Mouse (Mus musculus): Measurements from ENCODE around the gene Exosc5. TPM values are rescaled to one million over a fixed set of nuclear protein-coding genes. Genes with fewer than 3 reads are reported as not detected.
A peak's percentile ranks its signal among the peaks of the same experiment; 100 is the strongest.

Gene Exosc5
- total RNA-seq, 2 experiments from 2014 or later, result 22.6 to 23.9 TPM

DNA sequence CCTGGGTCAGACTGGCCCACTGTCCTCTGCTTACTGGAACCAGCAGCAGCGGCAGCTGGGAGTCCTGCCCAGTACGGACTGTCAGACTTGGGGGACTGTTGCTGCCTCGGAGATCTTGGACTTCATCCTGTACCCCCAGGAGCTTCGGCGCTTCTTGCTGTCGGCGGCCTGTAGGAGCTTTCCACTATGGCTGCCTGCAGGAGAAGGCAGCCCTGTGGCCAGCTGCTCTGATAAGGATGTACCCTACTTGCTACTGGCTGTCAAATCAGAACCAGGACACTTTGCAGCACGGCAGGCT is 30.7 kb upstream of the Exosc5 start:
- DNase-seq (ENCODE audit: low spot score in 2 of 2), result no peak
- intact Hi-C loops (cut with DNase I), result no loop called here

DNA sequence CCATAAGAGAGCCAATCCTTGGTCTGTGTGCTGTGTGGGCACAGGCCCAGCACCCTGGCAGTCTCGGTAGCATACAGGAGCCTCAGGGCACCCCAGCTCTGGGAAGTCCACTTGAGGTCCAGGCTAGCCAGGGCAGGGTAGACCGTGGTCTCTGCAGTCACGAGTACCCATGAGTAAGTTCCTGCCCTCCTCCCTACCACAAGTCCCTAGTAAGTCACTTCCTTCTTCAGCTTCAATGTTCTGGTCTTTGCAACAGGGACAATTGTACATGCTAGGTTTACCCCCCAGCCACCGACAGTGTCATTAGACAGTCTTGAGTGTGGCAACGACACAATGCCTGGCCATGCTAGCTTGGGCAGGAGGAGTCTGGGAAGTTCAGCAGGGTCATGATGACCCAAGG is 26.3 kb upstream of the Exosc5 start:
- intact Hi-C loops (cut with DNase I), result no loop called here
- DNase-seq (ENCODE audit: low spot score in 2 of 2), result no peak

DNA sequence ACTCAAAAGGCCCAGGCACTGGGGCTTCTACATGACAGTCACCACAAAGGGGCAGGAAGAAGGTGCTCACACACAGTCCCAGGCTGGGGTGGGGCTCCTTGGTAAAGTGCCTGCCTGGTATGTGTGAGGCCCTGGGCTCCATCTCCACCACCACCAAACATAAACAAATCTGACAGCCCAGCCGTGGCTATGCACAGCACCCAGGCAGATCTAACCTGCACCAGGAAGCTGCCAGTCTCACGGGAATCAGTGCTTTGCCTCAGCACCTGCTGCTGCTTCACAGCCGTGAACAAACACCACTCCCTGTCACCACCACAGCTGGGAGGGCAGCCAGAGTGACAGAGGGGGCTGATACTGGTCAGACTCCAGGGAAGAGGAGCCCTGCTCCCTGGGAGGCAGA is 22.6 kb upstream of the Exosc5 start:
- DNase-seq (ENCODE audit: low spot score in 2 of 2), result no peak
- intact Hi-C loops (cut with DNase I), result no loop called here

DNA sequence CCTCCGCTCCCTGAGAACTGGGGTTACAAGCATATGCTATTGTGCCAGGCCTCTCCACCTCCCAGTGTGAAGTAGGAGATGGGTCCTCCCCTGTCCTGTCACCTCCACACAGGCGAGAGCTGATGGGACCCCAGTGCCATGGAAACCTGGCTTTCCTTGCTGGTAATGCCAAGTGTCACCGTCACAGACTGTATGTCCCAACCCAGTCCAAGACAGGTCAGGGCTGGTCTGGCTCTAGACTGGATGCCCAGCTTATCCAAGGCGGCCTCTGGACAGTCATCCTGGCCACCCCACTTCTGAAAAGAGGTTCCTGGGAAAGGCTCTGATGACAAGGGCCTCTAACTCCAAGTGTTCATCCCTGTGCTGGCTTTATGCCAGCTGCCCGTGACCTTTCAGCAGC is 21.9 kb upstream of the Exosc5 start:
- no peak for DNase-seq (ENCODE audit: low spot score in 2 of 2)
- intact Hi-C loops (cut with DNase I), result no loop called here

DNA sequence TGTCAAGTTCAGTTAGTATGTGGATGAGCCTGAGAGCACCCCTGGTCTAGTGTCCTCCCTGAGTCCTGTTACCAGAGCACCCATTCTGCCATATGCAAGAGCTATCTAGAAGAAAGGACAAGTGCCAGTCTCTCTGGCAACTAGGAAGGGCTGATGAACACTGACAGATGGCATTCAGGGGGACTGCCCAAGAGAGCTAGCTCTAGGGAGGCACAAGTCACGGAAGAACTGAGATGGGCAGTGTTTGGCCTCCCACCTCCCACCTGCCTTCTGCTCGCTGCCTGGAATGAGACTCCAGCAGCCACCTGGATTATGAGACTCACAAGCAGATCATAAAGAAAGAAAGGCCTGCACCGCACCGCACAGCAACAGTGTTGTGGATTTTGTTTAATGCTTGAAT is 19.2 kb upstream of the Exosc5 start:
- intact Hi-C loops (cut with DNase I), result no loop called here
- peak in 1 of 2 experiments; percentile 42 for DNase-seq (ENCODE audit: low spot score in 2 of 2)

DNA sequence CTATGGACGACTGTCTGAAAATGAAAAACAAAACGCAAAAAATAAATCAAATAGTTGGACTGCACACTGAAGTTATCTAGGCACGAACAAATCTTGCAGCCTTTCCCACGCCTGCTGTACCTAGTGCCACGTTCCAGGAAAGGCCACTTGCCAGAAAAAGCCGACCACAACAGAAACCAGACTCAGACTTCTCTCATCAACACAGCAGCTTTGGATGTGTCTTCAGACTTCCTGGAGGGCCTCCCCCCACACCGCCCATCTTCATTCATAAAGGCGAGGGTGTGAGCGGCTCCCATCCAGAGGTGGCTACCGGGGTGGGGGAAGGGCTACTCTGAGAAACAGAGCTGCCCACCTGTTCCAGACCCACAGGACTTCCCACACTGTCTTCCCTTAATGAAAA is 14.8 kb upstream of the Exosc5 start:
- DNase-seq (ENCODE audit: low spot score in 2 of 2), result no peak

DNA sequence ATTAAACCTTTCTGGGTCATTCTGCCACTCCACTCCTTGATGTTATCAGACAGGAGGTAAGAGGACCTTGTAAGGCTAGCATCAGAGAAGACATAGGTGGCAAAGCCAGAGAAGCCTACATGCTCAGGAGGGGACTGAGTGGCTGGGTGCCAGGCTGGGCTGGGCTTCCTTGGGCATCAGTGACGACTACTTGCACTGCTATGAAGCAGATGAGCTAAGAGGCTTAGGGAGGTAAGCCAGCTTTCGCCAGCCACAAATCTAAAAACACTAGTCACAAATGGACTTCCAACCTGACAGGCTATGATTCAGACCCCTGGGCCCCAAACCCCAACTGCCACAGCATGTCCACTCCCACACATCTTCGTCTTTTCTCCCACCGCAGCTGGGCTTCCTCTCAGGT is 14.3 kb upstream of the Exosc5 start:
- intact Hi-C loops (cut with DNase I), result no loop called here
- DNase-seq (ENCODE audit: low spot score in 2 of 2), result no peak

More for the DNA sequence above, 14.8 kb upstream of the Exosc5 start:
- intact Hi-C loops (cut with DNase I), result no loop called here

DNA sequence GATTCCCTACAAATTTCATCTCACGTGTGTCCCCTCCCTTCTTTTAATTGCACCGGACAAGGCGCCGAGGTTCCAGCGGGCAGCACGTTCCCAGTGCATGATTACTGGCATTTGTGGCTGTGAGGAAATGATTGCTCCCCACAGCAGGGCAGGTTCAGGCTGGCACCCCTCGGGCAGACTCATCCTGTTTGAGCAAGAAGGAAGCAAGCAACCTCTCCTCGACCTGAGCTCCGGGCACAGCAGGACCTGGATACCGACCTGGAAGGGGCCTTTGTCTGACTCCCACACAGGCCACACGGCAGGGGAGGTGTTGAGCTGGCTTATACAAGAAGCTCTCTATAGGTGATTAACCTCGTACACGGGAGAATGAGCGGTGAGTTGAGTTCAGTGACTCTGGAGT is 13.9 kb upstream of the Exosc5 start:
- intact Hi-C loops (cut with DNase I), result no loop called here
- DNase-seq (ENCODE audit: low spot score in 2 of 2), result no peak

DNA sequence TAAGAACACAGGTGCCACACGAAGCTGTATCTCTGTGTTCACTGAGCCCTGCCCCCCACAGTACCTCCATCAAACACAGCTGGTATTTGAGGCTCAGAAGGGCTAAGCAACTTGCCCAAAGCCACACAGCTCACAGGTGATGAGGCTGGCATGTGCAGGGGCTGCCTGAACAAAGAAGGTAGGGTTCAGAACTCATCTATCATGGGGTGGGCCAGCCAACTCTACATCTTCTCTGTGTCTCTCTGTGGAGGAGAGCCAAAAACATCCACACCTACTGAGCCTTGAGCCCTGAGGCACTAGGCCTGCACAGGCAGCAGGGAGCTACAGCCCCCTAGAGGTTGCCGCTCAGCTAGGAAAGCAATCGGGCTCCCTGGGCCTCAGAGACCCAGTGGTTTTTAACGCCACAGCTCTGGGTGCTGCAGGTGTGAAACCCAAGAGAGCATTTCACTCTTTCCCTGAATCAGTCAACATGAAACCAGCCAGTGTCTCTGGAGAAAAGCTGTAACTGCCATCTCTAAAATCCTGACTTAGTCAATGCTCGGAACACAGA is 11.3 kb upstream of the Exosc5 start:
- intact Hi-C loops (cut with DNase I), result no loop called here
- DNase-seq (ENCODE audit: low spot score in 2 of 2), result no peak

DNA sequence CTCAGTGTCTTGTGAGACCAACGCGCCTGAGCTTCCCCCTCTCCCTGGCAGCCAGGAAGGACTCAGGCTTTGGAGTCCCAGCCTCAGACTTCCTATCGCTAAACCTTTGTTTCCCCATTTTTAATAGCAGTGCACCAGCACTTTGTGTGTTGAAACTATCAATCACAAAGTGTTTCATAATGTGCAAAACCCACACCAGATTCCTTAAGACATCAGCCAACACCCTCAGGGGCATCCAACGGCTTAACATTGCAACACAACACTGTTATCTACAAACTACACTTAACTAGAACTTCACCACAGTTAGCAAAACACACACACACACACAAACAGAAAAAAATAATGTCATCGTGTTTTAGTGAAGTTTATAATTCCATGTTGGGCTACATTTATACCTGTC is 9.1 kb upstream of the Exosc5 start:
- no peak for DNase-seq (ENCODE audit: low spot score in 2 of 2)
- intact Hi-C loops (cut with DNase I), result no loop called here

DNA sequence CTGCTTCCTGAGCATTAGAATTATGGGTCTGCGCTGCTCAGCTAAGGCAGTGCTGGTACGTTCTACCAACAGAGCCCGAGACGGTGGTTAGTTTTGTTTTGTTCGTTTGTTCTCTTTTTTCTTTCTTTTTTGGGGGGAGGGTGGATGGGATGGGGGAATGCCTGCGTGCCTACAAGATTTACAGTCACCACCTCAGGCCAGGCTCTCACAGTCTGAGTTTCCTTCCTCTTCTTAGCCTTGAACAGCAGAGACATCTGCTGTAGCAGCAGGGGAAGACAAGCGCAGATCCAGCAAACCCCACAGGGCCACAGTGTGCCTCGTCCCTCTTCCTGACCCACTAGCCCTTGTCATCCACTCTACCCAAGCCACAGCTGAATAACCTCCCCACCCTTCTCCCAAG is 7.7 kb upstream of the Exosc5 start:
- intact Hi-C loops (cut with DNase I), result no loop called here
- no peak for DNase-seq (ENCODE audit: low spot score in 2 of 2)

DNA sequence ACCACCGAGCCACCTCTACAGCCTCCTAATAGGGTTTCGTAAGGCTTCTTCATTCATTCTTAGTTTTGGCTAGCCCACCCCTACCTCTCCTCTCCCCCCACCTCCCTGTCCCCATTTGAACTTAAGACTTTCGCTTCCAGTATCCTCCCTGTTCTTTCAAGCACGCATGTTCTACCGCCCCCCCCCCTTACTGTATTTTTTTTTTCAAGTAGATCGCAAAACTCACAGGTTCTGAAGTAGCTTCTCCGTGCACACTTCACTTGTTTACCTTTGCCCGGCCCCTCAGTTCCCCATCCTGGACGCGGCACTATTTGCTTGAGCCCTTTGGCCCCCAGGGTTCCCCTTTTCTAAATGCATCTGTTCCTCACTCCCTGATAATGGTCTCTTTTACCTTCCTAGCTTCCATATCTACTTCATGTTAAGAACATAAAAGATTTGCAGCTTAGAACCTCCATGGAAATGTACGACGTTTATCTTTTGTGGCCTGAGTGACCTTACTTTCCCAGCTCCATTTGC is 6.7 kb upstream of the Exosc5 start:
- no peak for DNase-seq (ENCODE audit: low spot score in 2 of 2)
- intact Hi-C loops (cut with DNase I), result no loop called here

DNA sequence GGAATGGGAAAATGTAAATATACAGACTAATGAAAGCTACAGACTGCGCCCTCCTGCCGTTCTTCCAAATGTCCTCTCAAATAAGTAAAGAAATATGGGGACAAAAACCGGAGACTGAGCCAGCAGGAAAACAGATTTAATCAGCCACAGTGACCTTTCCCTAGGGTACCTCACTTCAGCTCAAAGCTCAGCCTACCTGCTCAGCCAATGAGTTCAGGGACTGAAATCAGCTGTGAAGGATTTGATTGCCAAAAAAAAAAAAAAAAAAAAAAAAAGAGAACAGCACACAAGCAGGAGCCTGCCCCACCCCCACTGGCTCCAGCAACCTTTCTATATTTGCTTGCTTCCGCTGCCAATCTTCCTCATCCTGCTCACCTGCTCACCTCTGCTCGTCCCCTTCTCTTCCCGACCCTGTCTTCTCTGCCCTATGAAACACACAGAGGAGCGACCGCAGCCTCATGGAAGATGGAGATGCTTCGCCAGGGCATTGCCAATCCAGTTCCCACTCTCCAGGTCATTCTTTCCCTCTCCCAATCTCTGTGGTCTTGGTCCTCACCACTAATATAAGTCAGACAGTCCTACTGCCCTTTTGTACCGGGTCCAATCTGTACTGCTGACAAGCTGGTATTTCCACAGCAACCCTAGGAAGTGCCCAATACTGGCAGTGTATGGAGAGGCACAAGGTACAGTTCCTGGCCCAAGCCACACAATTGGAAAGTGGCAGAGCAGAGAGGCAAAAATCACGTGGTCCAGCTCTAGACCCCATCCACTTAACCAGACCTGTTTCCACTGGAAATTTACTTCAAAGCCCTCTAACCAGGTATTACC is 3.1 kb upstream of the Exosc5 start:
- intact Hi-C loops (cut with DNase I), result no loop called here
- no peak for DNase-seq (ENCODE audit: low spot score in 2 of 2)

DNA sequence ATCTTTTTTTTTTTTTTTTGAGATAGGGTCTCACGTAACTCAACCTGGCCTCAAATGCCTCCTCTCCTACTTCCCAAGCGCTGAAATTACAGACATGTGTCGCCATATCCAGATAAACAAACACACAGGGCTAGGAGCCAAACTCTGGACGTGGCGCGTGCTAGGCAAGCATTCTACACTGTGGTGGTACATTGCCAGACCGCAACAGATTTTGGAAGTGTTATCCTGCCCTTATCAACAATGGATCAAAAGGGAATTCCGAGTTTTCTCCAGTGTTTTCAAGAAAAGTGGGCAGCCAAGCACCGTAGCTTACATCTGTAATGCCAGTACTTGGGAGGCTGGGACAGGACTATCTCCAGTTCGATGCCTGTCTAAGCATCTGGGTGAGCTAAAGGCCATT is 1.2 kb upstream of the Exosc5 start:
- DNase-seq (ENCODE audit: low spot score in 2 of 2), result no peak
- intact Hi-C loops (cut with DNase I), result no loop called here

DNA sequence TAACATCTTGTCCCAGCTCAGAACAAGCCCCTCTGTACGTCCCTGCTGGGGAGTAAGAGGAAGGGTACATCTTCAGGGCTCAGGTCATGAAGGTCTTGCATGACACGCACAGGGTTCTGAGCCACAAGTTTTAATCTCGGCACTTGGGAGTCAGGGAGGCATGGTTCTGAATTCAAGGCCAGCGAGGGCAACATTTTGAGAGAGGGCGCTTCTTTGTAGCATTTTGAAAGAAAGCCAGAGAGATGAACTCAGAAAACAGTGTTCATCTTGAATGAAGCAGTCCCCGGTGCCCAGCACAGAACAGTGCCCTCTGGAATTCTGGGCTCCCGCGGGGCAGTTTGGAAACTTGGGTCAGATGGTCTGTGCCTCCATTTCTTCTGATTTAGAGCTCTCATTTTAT is 7.4 kb downstream of the Exosc5 start:
- no peak for DNase-seq (ENCODE audit: low spot score in 2 of 2)
- intact Hi-C loops (cut with DNase I), result no loop called here

DNA sequence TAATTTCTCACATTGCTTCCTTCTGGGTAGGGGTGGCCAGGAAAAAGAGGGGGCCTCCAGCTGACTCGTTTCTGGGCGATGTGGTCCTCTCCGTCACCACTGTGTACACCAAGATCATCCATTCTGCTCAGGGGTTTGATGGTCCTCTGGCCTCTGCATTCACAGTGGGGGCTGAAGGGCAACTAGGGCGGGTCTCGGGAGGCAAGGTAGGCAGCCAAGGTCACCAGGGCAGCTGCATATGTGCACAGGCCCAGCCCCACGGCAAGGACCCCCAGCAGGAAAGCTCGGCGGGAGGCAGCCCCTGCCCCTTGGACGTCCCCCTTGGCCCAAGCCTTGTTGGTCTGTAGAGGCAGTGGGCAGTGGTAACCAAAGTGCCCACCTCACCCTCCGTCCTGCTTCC is 10.2 kb downstream of the Exosc5 start:
- no peak for DNase-seq (ENCODE audit: low spot score in 2 of 2)
- intact Hi-C loops (cut with DNase I), result no loop called here

DNA sequence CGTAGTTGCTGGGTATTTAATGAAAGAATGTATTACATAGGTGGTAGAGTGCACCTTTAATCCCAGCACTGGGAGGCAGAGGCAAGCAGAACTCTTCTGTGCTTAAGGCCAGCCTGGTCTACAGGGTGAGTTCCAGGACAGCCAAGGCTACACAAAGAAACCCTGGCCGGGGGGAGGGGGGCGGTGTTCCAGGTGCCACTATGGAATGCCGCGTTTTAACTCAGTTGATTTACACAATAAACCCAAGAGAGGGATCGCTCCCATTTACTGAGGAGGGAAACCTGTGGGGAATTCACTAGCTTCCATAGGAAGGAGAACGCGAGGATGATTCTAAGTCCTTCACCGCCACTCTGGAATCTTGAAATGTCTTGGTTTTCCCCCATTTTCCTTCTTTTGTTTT is 10.7 kb downstream of the Exosc5 start:
- intact Hi-C loops (cut with DNase I), result no loop called here
- no peak for DNase-seq (ENCODE audit: low spot score in 2 of 2)

DNA sequence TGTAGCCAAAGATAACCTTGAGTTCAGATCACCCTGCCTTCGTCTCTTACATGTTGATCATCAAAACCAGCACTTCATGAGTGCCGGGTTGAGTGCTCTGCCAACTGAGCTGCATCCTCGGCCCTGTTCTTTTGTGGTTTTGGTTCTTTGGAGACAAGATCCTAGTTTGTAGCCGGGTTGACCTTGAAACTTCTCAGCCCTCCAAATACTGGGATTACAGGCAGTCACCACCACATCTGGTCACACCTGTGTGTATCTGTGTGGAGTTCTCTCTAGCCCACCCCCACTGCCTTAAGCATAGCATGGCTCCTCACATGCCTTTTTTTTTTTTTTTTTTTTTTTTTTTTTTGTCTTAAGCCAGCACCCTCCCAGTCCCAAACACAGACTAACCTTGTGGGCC is 11.1 kb downstream of the Exosc5 start:
- intact Hi-C loops (cut with DNase I), result no loop called here
- no peak for DNase-seq (ENCODE audit: low spot score in 2 of 2)

DNA sequence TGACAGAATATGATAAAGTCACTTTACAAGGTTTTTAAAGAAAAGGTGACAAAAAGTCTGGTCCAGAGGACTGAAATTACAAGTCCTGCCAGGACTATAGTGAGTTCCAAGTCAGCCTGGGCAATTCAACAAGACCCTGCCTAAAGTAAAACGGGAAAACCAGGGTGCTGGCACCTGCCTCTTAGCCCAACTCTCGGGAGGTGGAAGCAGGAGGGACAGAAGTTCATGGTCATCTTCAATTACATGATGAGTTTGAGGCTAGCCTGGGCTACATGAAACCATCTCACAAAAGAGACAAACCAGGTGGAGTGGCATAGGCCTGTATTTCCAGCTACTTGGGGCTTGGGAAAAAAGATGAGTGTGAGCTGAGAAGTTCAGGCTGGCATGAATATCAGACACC is 12.7 kb downstream of the Exosc5 start:
- intact Hi-C loops (cut with DNase I), result no loop called here

DNA sequence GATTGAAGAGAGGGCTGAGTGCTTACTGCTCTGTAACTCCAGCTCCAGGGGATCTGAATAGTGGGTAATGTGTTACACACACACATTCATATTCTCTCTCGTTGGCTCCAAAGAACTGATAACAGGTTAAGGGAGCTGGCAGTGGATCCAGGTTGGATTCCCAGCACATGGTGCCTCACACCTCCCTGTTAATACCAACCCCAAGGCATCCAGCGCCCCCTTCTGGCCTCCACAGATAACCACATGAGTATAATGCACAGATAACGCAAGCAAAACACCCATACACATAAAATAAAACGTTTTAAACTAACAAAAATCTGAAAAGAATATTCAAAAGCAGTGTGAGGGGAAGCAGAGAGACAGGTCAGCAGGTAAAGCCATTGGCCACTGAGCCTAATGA is 13.5 kb downstream of the Exosc5 start:
- DNase-seq (ENCODE audit: low spot score in 2 of 2), result no peak
- intact Hi-C loops (cut with DNase I), result no loop called here

More for the DNA sequence above, 12.7 kb downstream of the Exosc5 start:
- no peak for DNase-seq (ENCODE audit: low spot score in 2 of 2)

DNA sequence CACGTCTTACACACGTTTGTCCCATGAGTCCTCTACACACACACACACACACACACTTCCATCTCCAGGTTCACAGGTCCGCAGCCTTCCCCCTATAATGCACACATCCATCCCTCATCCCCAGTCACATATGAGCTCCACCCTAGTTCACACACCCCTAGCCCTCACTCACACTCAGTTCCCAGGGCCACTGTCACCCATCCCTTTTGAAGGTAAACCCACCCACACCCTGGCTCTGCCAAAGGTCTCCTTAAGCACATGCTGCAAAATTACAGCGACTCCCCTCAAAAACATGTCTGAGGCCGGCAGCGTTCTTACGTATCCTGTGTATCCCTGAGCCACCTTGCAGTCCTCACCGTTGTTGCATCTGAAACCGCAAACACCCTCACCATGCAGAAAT is 15.3 kb downstream of the Exosc5 start:
- DNase-seq (ENCODE audit: low spot score in 2 of 2), result no peak
- intact Hi-C loops (cut with DNase I), result no loop called here
